Mouse (Mus musculus): ENCODE results near the gene Pparg.

Gene Pparg

DNA sequence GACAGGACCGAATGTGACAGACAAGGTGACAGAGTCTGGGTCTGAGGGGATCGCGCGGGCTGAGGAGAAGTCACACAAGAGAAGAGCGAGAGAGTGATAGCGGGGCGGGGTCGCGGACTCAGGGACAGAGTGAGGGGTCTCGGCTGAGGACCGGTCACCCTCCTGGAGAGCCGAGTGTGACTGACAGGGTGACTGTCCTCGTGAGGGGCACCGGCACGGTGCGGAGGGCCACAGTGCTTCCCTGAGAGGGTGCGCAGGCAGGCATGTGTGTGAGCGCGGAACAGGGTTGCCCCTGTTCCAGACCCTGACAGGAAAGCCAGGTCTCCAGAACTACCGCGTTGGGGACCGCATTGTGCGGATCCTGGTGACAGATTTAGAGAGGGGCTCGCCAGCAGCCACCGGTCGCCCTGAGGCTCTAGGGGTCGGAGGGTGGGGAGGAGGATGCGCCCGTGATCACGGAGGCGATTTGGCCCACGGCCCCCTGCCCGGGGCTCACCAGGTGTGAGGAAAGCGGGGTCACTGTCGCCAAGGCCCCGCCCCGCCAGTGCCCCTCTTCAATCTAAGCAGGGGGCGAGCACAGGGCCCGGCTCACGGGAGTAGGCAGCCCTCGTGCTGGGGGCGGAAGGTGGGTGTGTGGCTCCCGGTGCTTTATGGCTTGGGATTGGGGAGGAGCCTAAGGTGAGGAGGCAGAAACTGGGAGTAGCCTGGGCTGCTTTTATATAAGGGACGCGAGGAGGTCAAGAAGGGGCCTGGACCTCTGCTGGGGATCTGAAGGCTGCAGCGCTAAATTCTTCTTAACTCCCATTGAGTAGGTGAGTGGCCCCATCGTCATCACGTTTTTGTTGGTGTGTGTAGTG, 1.1 kb downstream of the Pparg start:
- peak; percentile 51 for DNase-seq (ENCODE audit: low spot score)

DNA sequence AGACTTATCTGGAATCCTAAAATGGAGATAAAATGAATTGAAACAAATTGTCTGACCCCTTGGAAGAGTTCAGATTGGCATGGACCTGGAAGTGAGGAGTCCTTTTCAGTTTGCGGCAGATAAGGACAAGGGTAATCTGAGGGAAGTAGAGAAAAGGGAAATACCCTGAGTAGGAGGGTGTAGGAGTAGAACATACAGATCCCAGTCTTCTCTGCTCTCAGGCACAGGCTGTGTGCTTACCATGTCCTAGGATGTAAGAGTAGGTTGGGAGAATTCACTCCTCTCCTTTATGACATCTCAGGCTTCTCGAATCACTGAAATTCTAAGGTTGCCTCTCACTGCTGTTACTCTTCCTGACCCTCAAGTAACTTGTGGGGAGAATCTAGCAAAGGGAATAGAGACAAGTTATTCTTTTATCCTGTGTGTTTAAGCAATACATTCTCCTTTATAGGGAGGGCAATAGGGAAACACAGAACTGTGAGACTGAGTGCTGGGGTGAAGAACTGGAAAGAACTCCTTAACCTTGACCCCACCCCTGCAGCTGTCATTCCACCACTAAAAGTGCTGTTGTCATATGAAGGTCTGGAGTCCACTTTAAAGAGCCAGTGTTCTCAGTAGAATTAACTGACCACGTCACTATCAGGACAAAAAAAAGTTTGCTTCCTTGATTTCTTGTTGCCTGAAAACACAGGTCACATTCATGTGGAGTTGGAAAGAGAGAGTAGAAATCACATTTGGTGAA, 6.3 kb downstream of the Pparg start:
- DNase-seq (ENCODE audit: low spot score): no peak

DNA sequence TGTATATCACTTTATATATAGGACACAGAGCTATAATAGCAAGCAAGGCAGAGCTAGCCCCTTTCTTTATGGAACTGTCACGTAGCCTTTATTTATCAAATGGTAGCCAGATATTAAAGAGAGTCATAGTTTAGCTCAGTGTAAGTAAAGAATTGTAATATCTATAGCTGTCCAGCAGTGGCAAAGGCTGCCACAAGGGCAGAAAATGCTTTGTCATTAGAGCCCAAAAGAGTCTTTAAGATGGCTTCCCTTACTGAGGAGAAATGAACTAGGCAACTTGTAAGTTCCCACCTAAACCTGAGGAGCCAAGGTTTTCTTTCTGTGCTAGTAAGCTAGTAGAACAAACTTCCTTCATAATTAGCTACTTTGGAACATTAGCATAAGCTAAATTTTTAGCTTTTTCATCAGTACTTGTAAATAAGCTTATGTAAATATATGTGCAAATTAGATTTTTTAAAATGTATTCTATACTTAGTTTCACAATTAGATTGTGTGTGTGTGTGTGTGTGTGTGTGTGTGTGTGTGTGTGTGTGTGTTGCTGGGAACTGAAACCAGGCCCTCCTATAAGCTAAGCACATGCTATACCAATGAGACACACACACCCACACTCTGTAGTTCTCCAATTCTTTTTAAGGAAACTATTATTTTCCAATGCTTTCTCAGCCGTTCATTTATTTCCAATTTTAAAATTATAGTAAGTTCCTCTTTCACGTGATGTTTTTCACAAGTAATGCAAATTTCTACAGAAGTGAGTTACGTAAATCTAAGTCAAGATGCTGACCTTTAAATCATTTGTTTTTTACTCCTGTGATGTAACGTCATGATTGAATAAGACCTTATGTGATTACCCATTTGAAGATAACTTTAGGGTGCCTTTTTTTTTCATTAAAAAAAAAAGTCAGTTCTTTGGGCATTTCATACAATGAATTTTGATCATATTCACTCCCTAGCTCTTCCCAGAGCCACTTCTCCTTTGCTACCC, 14.4 kb downstream of the Pparg start:
- no peak for DNase-seq (ENCODE audit: low spot score)

DNA sequence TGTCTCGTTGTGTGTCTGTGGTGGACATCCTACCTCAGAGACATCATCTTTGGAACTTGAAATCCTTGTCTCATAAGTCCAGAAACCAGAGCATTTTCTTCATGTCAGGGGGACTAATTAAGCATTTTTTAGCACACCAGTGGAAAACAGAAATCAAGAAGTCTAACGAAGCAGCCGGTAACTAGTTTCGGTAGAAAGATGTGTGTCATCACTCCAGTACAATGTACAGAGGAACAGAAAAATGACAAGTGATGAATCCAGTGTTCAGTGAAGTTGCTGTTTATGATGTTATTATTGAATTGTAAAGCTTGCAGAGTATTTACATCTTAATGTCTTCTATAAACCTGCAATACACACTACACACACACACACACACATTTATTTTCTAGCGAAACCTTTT, 19.8 kb downstream of the Pparg start:
- no peak for DNase-seq (ENCODE audit: low spot score)

DNA sequence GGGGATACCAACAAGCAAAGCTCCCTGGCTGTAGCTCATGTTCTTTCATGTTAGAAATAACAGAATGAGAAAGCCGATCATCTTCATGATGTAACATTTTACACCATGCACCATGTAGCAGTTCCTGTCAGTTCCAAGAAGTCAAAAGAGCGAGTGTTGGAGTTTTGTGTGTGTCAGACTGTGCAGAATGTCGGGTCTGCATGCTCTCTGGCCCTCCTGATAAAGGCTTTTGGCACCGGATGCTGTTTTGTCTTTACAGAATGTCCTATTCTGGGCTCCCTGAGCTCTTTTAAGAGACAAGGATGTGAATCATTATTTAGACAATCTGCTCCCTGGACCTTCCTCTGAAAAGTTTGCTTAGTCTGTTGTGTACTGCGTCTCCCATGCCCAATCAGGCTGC, 22.0 kb downstream of the Pparg start:
- DNase-seq (ENCODE audit: low spot score): no peak

DNA sequence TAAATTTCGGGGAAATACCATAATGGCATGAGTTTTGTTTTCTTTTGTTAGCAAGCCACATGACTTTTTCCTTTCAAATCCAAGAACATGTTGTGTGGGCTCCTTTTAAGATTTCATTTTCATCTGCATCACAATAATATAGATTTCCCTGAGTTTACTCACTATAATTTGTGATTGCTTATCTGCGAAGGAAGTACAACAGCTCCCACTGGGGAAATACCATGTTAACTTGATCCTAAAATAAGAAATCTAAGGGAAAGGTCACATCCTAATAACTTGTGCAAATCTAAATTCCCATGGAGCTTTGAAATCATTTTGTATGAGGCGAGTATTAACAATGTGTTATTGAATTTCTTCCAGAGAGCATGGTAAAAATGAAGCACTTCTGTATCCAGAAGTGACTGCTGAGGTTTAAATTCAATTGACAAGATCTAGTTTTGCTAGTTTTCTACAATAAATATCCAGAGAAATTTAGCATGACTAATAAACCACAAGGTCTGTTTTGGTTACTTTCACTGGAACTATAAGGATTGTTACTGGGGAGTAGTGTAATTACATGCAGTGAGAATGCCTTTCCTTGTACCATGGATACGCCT, 29.3 kb downstream of the Pparg start:
- no peak for DNase-seq (ENCODE audit: low spot score)

DNA sequence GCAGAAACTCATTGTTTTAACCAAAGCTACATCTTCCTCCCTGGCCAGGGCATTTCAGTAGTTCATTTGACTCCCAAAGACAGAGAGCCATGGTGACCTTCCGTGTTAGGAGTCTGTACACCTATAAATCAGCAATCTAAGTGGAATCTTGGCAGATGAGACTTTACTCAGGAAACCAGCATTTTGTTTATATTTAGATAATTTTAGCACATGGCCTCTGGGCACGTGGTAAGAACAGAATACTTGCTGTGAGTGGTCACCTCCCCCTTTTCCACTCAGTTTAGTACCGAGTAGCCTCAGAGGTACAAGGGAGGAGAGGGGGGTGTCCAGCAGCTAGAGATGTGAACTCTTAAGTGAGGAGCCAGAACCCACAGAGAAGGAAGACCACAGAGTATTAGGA, 36.2 kb downstream of the Pparg start:
- no peak for DNase-seq (ENCODE audit: low spot score)

DNA sequence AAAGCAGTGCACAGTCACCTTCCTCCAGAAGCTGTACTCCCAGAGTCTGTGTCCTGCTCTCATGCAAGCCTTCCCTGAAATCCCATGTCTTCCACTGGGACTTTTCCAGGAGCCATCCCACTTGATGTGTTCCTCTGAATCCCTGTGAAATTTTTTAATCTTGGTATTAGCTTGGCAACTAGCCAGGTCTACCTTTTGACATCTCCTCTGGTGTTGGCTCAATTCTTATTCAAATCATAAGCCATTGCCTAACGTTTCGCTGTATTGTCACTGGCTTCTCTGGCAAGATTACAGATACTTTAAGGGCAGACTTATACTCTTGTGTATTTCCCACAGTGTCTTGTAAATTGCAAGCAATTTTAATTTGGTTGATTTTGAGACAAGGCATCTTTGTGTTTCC, 43.6 kb downstream of the Pparg start:
- DNase-seq (ENCODE audit: low spot score): no peak

DNA sequence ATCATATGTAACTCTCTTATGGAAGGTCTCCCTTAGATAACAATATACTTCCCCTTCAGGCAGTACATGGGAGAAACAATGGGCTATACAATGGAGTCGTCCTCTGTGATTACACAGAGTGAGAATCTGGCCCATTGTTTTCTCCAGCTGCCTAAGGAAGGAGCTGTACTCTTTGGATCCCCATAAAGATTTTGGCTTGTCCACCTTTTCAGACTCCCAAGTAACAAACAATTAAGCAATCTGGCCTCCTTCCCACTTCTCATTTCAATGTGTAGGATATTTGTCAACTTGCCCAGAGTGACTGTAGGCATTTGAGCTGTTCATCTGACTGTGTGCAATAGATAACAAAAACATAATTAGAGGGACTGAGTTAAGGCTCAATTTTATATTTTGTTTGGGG, 50.7 kb downstream of the Pparg start:
- no peak for DNase-seq (ENCODE audit: low spot score)

DNA sequence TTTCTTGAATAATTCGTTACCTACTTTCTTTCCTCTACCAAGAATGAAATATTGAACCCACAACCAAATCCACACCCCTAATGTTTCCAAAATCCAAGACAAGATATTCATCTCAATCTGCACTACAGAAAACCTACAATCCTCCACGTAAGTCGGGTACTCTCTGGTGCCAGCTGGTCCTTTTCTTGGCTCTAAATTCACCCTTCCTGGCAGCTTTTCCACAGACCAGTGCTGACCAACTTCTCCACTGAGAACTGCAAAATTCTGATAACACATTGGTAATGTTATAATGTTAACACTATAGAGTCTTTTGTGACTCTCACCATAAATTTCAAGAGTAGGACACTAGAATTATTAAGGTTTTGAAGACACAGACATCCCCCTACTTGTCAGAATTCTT, 57.4 kb downstream of the Pparg start:
- no peak for DNase-seq (ENCODE audit: low spot score)

DNA sequence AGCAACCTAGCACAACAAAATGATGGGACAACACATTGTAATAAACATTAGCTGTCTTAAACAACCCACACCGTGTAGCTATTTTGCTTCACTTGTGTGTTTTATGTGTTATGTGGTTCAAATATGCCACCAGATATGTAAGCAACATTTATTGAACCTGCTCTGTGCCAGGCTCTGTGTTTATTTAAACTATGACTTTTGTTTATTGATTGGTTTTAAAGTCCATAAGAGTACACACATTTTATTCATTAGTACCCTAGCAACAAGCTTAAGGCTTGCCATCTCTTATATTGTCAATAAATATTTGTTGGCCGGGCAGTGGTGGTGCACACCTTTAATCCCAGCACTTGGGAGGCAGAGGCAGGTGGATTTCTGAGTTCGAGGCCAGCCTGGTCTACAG, 58.2 kb downstream of the Pparg start:
- no peak for DNase-seq (ENCODE audit: low spot score)

DNA sequence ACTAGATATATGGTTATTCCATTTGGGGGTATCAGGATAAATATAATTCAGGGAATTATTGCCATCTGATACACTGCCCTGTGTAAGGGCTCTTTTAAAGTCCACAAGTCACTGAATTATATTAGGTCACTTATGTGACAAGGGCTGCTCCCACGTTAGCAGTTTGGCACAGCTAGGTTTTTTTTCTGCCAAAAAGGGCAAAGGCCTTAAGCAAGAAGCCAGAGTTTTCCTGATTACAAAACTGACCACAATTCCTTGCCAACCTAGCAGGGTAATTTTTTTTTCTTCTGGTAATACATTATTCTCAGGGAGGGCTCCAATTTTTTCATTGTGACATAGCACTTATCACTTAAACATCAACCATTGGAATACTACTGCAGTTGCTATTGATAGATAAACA, 60.2 kb downstream of the Pparg start:
- no peak for DNase-seq (ENCODE audit: low spot score)

DNA sequence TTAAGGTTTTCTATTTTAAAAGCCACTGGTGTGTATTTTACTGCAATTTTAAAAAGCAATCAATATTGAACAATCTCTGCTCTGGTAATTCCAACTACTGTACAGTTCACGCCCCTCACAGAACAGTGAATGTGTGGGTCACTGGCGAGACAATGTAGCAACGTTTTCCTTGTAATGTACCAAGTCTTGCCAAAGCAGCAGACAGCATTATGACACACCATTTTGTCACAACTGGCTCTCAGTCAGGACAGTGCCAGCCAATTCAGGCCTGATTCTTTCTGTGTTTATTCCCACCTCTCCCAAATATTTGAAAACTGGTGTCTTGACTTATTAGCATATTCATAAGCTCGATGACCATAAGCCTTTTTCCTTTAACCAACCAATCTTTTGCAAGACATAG, 60.9 kb downstream of the Pparg start:
- no peak for DNase-seq (ENCODE audit: low spot score)

DNA sequence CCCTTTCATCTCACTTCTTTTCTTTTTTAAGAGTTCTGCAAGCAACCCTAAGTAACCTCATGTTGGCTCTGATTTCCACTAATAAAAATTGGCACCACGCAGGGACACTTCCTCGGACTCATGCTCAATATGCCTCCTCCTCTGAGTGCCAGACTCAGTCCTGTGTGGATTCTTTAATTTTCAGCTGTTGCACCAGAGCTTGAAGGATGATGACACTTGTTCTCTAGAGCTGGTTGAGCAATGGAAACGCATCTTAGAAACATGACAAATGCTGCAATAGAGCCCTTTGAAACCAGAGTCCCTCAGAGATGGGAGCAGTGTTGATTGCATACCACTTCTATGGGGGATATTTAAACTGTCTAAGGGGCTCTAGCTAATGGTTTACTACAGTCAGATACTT, 63.7 kb downstream of the Pparg start:
- no peak for DNase-seq (ENCODE audit: low spot score)

DNA sequence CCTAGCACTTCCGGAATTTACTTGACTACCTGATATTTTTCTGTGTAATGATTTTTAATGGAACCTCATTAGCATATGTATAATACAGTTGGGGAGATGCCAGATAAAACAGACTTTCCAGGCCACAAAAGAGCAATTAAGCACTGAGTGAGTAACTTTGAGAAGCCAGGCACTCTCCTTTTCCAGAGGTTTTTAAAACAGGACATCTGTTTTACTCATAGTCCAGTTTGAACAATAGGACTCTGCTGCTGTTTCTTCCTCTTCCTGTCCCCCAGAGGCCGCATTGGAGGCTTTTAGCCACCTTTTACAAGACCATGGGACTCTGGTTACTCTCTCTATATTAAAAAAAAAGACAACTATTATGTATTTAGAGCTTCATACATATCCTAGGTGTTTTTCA, 72.0 kb downstream of the Pparg start:
- DNase-seq (ENCODE audit: low spot score): no peak

DNA sequence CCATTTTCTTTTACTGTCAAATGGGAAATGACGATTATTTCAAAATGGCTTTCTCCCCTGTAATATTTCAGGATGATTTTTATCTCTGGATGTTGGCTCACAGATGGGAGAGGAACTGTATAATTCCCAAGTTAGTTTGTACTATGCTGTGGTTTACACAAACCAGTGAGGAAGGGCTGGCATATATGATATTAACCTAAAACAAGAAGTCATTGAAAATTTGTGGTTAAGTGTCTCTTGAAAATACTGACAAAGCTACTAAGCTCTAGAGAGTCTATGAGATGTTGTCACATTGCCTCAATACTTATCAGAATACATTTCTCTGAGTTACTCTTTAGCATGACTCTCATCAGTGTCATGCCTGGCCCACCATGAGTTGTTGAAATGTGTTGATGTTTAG, 73.3 kb downstream of the Pparg start:
- DNase-seq (ENCODE audit: low spot score): no peak

DNA sequence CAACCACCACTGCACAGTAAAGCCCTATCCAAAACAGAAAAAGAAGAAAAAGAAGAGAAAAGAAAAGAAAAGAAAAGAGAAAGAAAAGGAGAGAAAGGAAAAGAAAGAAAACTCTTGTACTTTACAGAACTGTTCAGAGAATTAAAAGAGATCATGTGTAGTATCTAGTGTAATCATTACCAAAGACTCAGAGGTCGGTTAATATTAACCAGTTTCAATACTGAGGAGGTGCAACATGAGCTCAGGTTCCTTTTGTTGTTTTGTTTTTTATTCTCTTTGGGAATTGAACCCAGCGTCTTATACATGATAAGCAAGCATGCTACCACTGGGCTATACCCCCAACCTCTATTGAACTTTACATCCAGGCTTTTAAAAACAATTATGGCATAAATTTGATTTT, 74.1 kb downstream of the Pparg start:
- no peak for DNase-seq (ENCODE audit: low spot score)

DNA sequence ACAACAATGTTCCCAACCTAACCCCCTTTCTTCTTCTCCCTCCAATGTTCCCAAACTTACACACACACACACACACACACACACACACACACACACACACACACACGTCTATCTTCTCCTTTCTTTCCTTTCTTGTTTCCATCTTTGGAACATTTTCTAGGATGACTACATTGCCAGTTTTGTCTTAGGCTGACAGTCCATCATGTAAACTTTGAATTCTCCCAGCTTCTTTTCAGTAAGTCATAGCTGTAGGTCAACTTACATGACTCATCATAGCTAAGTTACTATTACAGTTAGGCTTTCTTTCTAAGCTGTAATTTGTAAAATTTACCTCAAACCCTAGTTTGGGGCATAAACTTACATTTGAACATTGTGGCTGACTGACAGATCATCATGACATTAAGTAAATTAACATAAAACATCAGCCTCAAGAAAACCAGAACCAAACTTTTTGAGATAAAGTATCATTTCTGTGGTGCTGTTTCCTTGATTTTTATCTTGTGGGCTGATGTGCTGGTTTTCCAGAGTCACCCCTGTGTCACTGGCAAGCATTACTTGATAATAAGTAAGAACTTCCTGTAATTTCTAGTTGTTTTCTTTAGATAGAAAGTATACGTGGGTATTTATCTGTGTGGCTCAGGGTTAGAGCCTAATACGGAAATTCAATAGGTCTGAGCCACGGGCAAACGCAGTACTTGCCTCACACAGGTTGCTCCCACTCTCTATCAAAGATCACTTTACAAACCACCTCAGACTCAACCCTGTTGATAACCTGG, 79.7 kb downstream of the Pparg start:
- no peak for DNase-seq (ENCODE audit: low spot score)

DNA sequence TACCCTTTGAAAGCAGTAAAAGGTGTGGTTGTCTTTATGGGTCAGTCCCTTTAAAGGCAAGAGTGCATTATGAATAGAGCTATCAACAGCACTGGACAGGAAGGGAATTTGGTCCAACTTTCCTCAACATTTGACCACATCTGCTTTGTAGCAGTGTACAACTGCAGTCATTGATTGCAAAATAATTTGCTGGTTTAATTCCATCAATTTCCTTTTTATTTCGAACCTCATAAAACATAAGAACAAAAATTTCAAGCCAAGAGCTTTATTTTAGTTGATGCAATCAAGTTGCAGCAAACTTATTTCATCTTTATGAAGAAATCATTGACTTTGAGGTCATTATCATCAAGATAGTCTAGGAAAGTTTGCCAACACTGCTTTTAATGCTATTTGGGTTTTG, 91.8 kb downstream of the Pparg start:
- no peak for DNase-seq (ENCODE audit: low spot score)

DNA sequence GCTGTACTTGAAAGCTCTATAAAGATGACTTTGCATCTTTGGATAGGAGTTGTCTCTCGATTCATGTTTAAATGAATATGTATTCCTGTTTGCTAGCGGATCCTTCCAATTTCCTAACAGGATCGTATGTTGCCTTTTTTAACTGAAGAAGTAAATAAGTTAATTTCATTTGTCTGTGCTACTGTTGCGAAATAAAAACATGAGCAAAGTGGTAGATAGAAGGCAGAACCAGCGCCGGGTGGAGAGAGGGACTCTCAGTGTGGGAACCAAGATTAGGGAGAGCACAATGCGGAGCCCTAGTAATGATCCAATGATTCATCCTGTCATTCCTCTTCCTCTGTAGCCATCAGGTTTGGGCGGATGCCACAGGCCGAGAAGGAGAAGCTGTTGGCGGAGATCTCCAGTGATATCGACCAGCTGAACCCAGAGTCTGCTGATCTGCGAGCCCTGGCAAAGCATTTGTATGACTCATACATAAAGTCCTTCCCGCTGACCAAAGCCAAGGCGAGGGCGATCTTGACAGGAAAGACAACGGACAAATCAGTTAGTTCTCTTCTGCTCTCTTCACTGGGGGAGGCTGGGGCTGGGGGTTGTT, 102.1 kb downstream of the Pparg start:
- DNase-seq (ENCODE audit: low spot score): no peak

DNA sequence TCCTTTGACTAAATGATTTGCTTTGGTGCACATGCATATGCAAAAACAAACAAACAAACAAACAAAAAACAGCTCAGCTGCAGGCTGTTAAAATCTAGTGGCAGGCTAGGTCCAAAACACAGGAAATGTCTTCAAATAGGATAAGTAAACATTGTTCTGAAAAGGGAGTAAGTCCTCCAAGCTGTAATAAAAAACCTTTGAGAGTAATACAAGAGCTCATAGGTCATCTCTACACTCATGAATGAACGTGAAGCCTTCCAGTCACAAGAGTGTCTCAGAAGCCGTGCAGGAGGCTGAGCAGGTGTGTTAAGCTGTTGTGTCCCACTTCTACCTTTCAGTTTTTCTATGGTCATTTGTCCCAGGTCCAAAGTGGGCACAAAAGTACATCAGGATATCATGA, 102.6 kb downstream of the Pparg start:
- DNase-seq (ENCODE audit: low spot score): no peak

Data from retina, embryonic 14.5 days (tissue).